Mouse (Mus musculus) midbrain, embryonic 12.5 days (tissue): Measurements from ENCODE around the gene Macrod2. TPM values are rescaled to one million over a fixed set of nuclear protein-coding genes. Genes with fewer than 3 reads are reported as not detected.
A peak's percentile ranks its signal among the peaks of the same experiment; 100 is the strongest.

ENCODE experiments used
- ATAC-seq: fragments of 200-750 bp; cut with Nextera tagmentation; 2 replicates; pipeline ENCODE4 v1.8.0; 2017; ENCODE audit warnings: low read depth, moderate TSS enrichment, moderate library complexity; ENCODE audit not compliant: low FRiP score
- H3K27ac ChIP-seq: fragments of 300-500 bp; sonication (generic); replicated peaks from 2 replicates; pipeline ENCODE4 v1.5.1; 2016; ENCODE audit warnings: mild to moderate bottlenecking
- H3K27me3 ChIP-seq: fragments of 300-500 bp; sonication (generic); 2 replicates; pipeline ENCODE4 v1.6.1; 2016; ENCODE audit warnings: mild to moderate bottlenecking
- H3K36me3 ChIP-seq: fragments of 300-500 bp; sonication (generic); 2 replicates; pipeline ENCODE4 v1.6.1; 2016
- H3K4me1 ChIP-seq: fragments of 300-500 bp; sonication (generic); 2 replicates; pipeline ENCODE4 v1.6.1; 2016
- H3K4me2 ChIP-seq: fragments of 300-500 bp; sonication (generic); replicated peaks from 2 replicates; pipeline ENCODE4 v1.6.1; 2016; ENCODE audit warnings: mild to moderate bottlenecking, moderate library complexity
- H3K4me3 ChIP-seq: fragments of 300-500 bp; sonication (generic); 2 replicates; pipeline ENCODE4 v1.5.1; 2016; ENCODE audit warnings: mild to moderate bottlenecking
- H3K9ac ChIP-seq: fragments of 300-500 bp; sonication (generic); replicated peaks from 2 replicates; pipeline ENCODE4 v1.6.1; 2016; ENCODE audit warnings: mild to moderate bottlenecking, moderate library complexity
- H3K9me3 ChIP-seq: fragments of 300-500 bp; sonication (generic); 2 replicates; pipeline ENCODE4 v1.6.1; 2016; ENCODE audit warnings: mild to moderate bottlenecking
- WGBS: fragments of 180-500 bp; shearing (Covaris S2); methylation state at CpG from one replicate; pipeline ENCODE4 v1.1.7; 2016; 5-methylcytosine and 5-hydroxymethylcytosine counted together
- polyA plus RNA-seq: library from polyadenylated mRNA; unstranded; fragments of >200 nt; fragmentation: Nextera tagmentation; extraction: Ambion mirVana; gene quantifications from 2 replicates; pipeline ENCODE4 v1.2.1, GENCODE M21; 2016

Gene Macrod2
- polyA plus RNA-seq, 1 experiment from 2014 or later, result 52.4 TPM

DNA sequence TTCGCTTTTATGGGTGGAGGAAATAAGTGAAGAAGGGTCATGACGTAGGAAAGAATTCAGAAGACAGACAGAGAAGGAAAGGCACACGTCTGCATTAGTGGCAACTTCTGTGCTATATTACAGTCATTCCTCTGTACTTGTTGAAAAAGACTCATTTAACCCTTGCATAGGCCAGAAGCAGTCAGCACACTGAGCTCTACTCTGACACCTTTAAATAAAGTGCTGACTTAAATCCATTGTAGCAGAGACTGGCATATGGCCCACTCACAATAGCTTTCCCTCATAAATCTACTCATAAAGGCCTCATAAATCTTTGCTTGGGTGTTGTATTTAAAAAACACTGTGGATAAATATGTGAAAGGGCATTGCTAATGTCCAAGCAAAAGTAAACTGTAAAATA, 1733.0 kb downstream of the Macrod2 start:
- ATAC-seq, result no peak
- H3K9me3 ChIP-seq, result no peaks in the 10 kb centered on the region
- no peaks in the 10 kb centered on the region for H3K36me3 ChIP-seq
- no peaks in the 10 kb centered on the region for H3K27me3 ChIP-seq
- WGBS, result 85% methylated on average over 3 of the region's 3 CpGs
- H3K9ac ChIP-seq, result no peak overlapping the region
- no peak overlapping the region for H3K4me2 ChIP-seq
- no peak overlapping the region for H3K4me3 ChIP-seq
- no peak overlapping the region for H3K27ac ChIP-seq
- H3K4me1 ChIP-seq, result peaks cover 3% of the 10 kb centered on the region; the same call in 1 of the 2 replicates

DNA sequence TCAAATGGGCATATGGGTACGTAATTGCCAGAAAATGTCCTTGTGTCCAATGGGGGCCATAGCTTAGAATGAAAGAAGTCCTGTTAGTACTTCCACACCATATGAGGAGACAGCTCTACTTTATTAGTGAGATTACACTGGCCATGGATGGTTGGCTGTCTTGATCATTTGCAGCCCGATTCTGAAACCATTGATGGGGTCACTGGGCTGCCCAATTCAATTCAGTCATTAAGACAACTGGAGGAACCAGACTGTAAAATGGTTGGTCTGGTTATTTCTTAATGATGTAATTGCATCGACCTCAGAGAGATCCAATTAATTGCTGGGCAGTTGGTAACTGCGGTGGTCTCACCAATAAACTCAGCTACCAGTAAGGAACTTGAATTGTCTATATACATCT, 1734.1 kb downstream of the Macrod2 start:
- Histone ChIP-seq H3K4me2 (no peak overlapping the region), H3K4me1 (no peaks in the 10 kb centered on the region), H3K27ac (no peak overlapping the region), H3K4me3 (no peak overlapping the region), H3K27me3 (no peaks in the 10 kb centered on the region), H3K9ac (no peak overlapping the region), H3K36me3 (no peaks in the 10 kb centered on the region), H3K9me3 (no peaks in the 10 kb centered on the region)
- no peak for ATAC-seq
- 86% methylated on average over 4 of the region's 4 CpGs for WGBS

DNA sequence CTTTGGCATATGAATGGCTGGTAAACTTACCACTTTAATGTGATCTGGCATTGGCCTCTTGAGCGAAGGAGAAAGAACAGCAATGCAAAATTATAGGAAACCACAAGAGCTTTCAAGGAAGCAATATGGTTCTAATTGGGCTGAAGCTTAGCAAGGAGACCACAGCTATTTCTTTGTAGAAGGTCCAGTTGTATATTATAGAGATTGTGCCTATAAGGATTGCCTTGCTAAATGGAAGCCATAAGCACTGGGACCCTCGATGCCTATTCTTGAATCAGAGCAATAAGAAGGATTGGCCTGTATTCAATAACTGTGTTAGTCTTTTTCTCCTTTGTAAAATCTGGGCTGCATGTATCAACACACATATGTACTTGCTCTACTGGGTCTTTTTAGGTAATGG, 1754.2 kb downstream of the Macrod2 start:
- WGBS, result 93% methylated on average over 2 of the region's 2 CpGs
- H3K9me3 ChIP-seq, result peaks cover 3% of the 10 kb centered on the region; the same call in 1 of the 2 replicates
- H3K36me3 ChIP-seq, result no peaks in the 10 kb centered on the region
- H3K4me2 ChIP-seq, result no peak overlapping the region
- no peak for ATAC-seq
- H3K9ac ChIP-seq, result no peak overlapping the region
- H3K4me1 ChIP-seq, result no peaks in the 10 kb centered on the region
- H3K4me3 ChIP-seq, result no peak overlapping the region
- H3K27ac ChIP-seq, result no peak overlapping the region
- H3K27me3 ChIP-seq, result no peaks in the 10 kb centered on the region

DNA sequence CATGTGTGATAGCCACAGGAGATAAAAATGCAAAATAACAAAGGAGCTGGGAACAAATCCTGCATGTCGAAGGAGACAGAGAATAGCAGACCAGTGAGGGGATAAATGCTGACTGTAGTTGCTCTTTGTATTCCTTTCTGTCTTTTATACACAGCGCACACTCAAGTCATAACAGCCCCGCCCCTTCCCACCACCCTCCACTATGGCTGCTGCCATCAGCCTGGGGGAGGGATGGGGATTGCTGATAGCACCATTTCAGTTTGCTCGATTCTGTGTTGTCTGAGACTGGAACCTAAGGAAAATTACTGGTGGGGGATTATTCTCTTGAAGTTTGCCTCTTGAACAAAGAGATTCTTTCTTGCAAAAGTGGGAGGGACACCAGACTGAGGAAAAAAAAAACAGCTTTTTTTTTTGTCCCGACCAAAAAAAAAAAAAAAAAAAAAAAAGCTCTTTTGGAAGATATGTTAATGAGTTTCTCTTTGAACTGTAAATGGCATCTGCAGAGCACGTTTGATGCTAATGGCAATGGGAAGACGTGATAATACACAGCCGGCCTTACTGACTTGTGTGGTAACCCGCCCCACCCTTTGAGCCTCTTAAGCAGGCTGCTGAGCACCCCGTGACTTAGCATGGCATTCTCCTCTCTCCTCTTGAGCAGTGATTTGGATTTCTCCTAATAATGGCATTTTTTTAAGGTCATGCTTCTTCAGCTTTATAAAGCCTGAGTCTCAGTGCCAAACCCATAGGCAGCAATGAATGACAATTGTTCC, 1768.6 kb downstream of the Macrod2 start:
- peak overlapping the region; percentile 74 for H3K27ac ChIP-seq
- peaks cover 23% of the 10 kb centered on the region for H3K4me1 ChIP-seq
- H3K4me3 ChIP-seq, result no peak overlapping the region
- H3K36me3 ChIP-seq, result no peaks in the 10 kb centered on the region
- H3K9ac ChIP-seq, result no peak overlapping the region
- peak; percentile 95 for ATAC-seq
- WGBS, result 14% methylated on average over 10 of the region's 10 CpGs
- H3K27me3 ChIP-seq, result no peaks in the 10 kb centered on the region
- H3K4me2 ChIP-seq, result peak overlapping the region; percentile 42
- H3K9me3 ChIP-seq, result no peaks in the 10 kb centered on the region

DNA sequence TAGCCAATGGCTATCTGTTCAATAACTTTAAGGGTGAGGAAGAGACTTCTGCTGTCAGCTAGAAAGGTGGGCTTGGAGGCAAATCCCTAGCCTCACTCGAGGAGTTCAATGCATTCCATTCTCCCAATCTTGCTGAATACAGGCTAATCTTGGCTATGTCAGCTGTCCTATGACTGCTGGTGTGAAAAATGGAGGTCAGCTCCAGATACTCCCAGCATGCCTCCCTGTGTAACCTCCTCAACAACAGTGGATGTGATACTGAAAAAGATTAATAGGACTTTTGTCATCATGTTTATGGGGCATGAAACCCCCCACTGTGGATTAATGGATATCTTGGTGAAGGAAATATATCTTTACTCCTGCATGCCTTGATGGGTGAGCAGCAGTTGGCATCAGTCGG, 1774.5 kb downstream of the Macrod2 start:
- 69% methylated on average over 2 of the region's 2 CpGs for WGBS
- H3K4me2 ChIP-seq, result no peak overlapping the region
- no peak overlapping the region for H3K27ac ChIP-seq
- H3K27me3 ChIP-seq, result no peaks in the 10 kb centered on the region
- H3K36me3 ChIP-seq, result no peaks in the 10 kb centered on the region
- no peak for ATAC-seq
- no peaks in the 10 kb centered on the region for H3K9me3 ChIP-seq
- H3K4me1 ChIP-seq, result peaks cover 1% of the 10 kb centered on the region; the same call in 1 of the 2 replicates
- H3K9ac ChIP-seq, result no peak overlapping the region
- H3K4me3 ChIP-seq, result no peak overlapping the region

GRCm38 (mm10) chr2:142172706-142173105, 1777.6 kb downstream of the Macrod2 start:
- no peaks in the 10 kb centered on the region for H3K4me1 ChIP-seq

DNA sequence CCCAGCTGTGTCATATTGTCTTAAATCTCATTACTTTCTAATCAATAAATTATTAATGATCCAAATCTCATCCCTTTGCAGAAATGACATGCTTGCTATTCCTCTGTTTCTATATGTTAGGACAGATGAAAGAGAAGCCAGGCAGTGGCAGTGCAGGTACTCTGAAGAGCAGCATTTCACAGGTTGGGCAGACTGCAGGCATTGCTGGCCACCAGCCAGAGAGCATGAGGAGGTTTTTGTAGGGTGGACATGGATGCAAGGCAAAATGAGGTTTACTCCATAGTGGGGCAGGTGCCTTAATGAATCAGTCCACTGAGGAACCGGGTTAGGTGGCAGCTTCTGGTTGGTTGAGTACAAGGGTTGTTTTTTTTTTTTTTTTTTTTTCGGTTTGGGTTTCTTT, 1778.9 kb downstream of the Macrod2 start:
- Histone ChIP-seq H3K9ac (no peak overlapping the region), H3K4me2 (no peak overlapping the region), H3K4me1 (no peaks in the 10 kb centered on the region), H3K4me3 (no peak overlapping the region), H3K27me3 (no peaks in the 10 kb centered on the region), H3K36me3 (no peaks in the 10 kb centered on the region), H3K9me3 (no peaks in the 10 kb centered on the region), H3K27ac (no peak overlapping the region)
- 91% methylated on average over 2 of the region's 2 CpGs for WGBS
- no peak for ATAC-seq

More at GRCm38 (mm10) chr2:142172706-142173105, 1777.6 kb downstream of the Macrod2 start:
- H3K9me3 ChIP-seq, result no peaks in the 10 kb centered on the region
- no peaks in the 10 kb centered on the region for H3K36me3 ChIP-seq
- 81% methylated on average over 3 of the region's 3 CpGs for WGBS
- ATAC-seq, result no peak
- no peak overlapping the region for H3K4me2 ChIP-seq
- no peaks in the 10 kb centered on the region for H3K27me3 ChIP-seq
- no peak overlapping the region for H3K4me3 ChIP-seq
- no peak overlapping the region for H3K27ac ChIP-seq
- no peak overlapping the region for H3K9ac ChIP-seq

DNA sequence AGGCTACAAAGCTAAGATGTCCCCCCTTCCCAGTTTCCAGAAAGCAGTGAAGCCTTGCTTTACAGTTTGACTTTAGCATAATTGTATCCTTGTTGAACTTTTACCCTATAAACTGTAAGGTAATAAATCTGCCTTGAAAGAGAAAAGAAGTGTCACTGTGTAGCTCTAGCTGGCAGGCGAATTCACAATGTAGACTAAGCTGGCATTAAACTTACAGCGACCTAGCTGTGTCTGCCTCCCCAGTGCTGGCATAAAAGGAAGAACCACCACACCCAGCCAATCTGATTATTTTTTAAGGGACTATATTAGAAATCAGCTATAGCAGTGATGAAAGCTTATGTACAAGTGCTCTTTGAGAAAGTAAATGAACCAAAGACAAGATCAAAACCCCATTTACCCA, 1791.8 kb downstream of the Macrod2 start:
- Histone ChIP-seq H3K27me3 (no peaks in the 10 kb centered on the region; the same call in 1 of the 2 replicates), H3K36me3 (no peaks in the 10 kb centered on the region), H3K4me1 (peaks cover 11% of the 10 kb centered on the region), H3K9ac (no peak overlapping the region), H3K9me3 (no peaks in the 10 kb centered on the region), H3K4me2 (peak overlapping the region; percentile 7; the same call in 1 of the 2 replicates), H3K4me3 (no peak overlapping the region), H3K27ac (no peak overlapping the region)
- 46% methylated on average over 2 of the region's 2 CpGs for WGBS
- ATAC-seq, result no peak

DNA sequence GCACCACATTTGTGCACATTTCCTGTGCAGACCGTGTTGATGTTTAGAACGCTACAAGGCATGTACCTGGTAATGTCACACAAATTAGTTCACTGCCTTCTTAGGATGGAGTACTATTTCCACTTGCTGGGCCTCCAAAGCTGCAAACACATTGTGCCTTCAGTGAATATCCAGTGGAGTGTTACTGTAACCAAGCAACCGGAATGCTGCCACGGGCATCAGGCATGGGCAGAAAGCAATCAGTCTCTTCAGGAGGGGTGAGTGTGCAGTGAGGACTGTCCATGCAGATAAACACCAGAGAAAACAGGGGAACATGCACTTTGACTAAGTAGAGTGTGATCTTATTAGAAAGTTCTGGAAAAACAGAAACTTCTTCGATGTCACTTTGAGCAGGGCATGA, 1792.3 kb downstream of the Macrod2 start:
- Histone ChIP-seq H3K27ac (no peak overlapping the region), H3K9me3 (no peaks in the 10 kb centered on the region), H3K4me1 (peaks cover 11% of the 10 kb centered on the region), H3K4me2 (peak overlapping the region; percentile 7; the same call in 1 of the 2 replicates), H3K27me3 (no peaks in the 10 kb centered on the region; the same call in 1 of the 2 replicates), H3K4me3 (no peak overlapping the region), H3K36me3 (no peaks in the 10 kb centered on the region), H3K9ac (no peak overlapping the region)
- 40% methylated on average over 5 of the region's 5 CpGs for WGBS
- ATAC-seq, result peak; percentile 92

GRCm38 (mm10) chr2:142217371-142217770, 1822.3 kb downstream of the Macrod2 start:
- H3K27me3 ChIP-seq, result no peaks in the 10 kb centered on the region
- H3K4me1 ChIP-seq, result no peaks in the 10 kb centered on the region
- no peak for ATAC-seq
- H3K4me2 ChIP-seq, result no peak overlapping the region
- no peaks in the 10 kb centered on the region for H3K36me3 ChIP-seq
- no peak overlapping the region for H3K4me3 ChIP-seq
- no peaks in the 10 kb centered on the region for H3K9me3 ChIP-seq
- 88% methylated on average over 1 of the region's 1 CpGs for WGBS
- H3K9ac ChIP-seq, result no peak overlapping the region
- H3K27ac ChIP-seq, result no peak overlapping the region

DNA sequence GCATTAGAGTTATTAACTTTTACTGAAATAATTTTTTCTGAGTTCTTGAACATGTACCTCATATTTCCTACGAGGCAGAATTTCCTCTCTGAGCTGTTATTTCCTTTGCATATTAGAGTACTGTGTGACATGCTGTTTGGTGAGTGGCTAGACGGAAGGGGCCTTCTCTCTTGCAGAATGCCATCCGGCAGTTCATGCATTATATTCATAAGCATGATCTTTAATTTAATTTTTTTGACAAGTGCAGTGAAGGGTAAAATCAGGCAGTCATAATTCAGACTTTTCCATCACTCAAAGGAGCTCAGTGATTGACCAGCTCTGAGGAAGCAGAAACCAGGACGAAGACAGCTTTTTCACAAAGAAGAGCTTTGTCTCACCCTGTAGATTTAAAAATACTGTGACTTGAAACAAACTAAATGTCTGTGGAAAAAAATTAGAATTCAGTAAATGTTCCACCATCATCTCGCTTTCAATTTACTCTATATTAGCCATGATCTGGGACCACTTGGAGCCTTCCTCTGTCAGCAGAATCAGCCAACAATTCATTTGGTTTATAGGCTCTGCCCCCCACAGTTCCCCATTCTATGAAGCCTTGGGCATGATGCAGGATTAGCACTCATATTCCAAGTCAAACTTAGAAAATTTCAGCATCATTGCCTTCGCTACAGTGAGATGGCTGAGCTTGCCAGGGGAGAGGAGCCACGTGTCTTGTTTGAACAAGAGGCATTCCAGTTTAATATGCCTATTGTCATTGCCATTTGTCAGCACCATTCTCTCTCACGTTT, 1827.2 kb downstream of the Macrod2 start:
- no peak overlapping the region for H3K4me3 ChIP-seq
- no peaks in the 10 kb centered on the region for H3K4me1 ChIP-seq
- ATAC-seq, result no peak
- 67% methylated on average over 8 of the region's 8 CpGs for WGBS
- no peak overlapping the region for H3K9ac ChIP-seq
- H3K9me3 ChIP-seq, result no peaks in the 10 kb centered on the region
- H3K4me2 ChIP-seq, result no peak overlapping the region
- no peaks in the 10 kb centered on the region for H3K36me3 ChIP-seq
- H3K27ac ChIP-seq, result no peak overlapping the region
- H3K27me3 ChIP-seq, result no peaks in the 10 kb centered on the region

GRCm38 (mm10) chr2:142222926-142223325, 1827.8 kb downstream of the Macrod2 start:
- 85% methylated on average over 5 of the region's 5 CpGs for WGBS
- ATAC-seq, result no peak
- no peak overlapping the region for H3K9ac ChIP-seq
- no peak overlapping the region for H3K4me3 ChIP-seq
- H3K4me1 ChIP-seq, result no peaks in the 10 kb centered on the region
- no peak overlapping the region for H3K4me2 ChIP-seq
- H3K27me3 ChIP-seq, result no peaks in the 10 kb centered on the region
- no peak overlapping the region for H3K27ac ChIP-seq
- no peaks in the 10 kb centered on the region for H3K9me3 ChIP-seq
- H3K36me3 ChIP-seq, result no peaks in the 10 kb centered on the region
